Mouse (Mus musculus) A20 (cell line): Measurements from ENCODE around the gene Ormdl1.
"Not testable (repeated sequence)": the region's sequence is repeated elsewhere in the genome, so short reads cannot be mapped to it uniquely, and the experiment has no call there.

Experiments
- DNase-seq: peaks from one replicate; pipeline ENCODE4 v3.0.0-alpha.2; 2011; ENCODE audit warnings: low read depth, low spot score

Gene Ormdl1

DNA sequence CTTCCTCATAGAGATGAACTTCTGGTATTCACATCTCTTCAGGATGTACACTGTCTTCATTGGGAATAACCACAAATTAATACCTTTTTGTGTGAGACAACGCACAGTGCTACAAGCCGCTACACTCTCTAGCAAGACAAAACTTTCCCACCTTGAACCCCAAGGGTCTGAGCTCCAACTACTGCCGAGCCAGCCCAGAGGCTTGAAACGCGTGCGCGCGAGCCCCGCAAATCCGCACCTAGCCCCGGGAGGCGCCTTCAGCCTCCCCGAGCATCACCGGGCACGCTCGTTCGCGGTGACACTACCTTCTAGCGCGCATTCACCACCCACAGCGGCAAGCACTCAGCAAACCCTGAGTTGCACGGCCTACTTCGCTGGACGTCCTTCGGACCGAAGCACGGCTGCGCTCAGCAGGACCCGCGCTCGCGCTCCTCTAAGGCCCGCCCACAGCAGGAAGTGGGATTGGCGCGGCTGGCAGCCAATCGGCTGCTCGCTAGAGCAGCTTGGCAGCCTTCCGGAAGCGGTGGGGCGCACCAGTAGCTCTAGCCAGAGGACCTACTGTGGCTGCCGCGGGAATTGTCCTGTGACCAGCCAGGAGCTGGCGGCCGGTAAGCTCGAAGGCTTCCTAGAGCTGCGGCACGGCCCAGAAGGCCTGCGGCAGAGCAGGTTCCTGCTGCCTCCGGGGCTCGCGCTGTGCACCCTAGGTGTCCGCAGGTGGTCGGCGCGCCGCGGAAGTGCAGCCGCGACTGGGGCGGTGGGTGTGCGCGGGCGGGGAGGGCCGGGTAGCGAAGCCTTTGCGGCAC lies at the start of gene Ormdl1, which contains the start of the genes Pms1 and Gm28778:
Gene Ormdl1 (plus strand): TSS at position 515 of the 803 bp plus-strand sequence.
Gene Pms1 (minus strand): TSS at position 438 of the 803 bp plus-strand sequence.
Gene Gm28778 (plus strand): TSS at position 531 of the 803 bp plus-strand sequence.
- peak; percentile 97 for DNase-seq

DNA sequence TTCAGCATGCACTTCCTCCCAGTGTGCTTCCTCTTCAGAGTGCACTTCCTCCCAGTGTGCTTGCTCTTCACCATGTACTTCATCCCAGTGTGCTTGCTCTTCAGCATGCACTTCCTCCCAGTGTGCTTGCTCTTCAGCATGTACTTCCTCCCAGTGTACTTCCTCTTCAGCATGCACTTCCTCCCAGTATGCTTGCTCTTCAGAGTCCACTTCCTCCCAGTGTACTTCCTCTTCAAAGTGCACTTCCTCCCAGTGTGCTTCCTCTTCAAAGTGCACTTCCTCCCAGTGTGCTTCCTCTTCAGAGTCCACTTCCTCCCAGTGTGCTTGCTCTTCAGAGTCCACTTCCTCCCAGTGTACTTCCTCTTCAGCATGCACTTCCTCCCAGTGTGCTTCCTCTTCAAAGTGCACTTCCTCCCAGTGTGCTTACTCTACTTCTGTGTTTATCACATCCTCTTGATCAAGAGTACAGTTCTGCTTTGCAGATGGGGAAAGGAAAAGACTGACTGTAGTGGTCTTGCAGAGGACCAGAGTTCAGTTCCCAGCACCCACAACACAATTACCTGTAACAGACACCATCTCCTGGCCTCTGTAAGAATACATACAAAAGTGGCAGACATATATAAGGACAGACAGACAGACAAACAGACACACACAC lies 31.8 kb upstream of the Ormdl1 start:
- DNase-seq: peak; percentile 40

DNA sequence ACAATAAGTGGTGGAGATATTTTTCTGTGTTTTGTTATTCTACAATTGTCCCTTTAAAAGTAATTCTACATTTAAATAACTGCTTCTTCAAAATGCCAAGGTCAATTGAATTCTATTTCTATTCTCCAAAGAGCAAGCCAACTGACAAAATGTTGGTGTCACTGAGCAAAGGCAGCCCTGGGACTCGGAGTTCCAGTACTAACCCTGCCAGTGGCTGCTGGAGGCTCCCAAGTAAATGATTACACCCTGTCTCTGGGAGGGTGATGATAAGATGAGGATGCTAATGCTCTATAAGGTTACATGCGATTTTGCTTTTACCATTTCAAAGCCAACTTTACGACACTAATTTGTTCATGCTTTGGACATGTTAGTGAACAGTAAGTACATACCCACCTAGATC lies 27.0 kb upstream of the Ormdl1 start:
- DNase-seq: no peak

DNA sequence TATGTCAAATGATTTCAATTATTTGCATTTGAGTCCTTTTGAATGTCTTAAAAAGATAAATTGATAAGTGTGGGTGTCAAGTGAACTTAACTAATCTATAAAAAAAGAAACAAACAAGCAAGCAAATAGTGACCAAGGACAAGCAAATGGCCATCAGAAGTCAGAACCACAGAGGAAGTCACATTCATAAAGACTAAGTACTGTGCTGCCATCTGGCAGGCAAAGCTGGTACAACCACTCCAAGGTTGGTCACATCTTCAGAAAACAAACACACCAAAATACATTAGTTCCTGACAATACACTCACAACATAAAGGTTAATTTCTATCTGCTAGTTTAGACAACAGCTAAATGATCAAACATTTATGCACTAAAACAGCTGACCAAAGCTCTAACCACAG lies 24.2 kb upstream of the Ormdl1 start:
- DNase-seq: peak; percentile 30

DNA sequence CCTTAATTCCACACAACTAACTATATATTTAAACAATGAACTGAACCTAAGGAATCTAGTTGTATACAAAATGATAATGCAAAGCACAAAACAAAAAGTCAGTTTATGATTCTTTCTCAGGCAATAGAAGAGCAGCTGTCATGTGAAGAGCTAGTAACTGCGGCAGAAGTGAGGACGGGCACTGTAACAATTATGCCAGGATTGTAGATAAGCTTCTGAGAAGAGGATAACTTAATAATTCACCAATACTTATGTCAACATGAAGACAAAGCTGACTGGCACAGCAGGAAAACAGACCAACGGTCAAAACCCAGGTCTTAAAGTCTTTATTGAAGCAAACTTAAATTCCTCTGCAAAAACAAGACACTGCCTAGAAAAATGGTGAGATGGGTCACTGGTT lies 5.7 kb upstream of the Ormdl1 start:
- no peak for DNase-seq

DNA sequence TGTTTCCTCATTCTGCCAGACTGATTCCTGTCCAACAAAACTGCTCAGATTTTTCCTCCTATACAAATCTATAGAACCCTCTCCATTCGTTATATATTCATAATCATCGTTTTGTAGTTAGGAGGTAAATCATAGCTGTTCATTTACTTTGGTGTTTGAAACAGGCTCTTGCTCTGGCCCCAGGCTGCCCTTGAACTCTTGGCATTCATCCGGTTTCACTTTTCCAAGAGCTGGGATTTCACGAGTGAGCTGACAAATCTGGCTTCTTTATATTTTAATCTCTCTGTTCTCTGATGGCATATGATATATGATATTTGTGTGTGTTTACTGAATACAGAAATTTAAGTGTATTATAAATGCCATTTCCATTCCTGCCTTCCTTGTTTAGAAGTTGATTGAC lies 3.6 kb downstream of the Ormdl1 start:
- no peak for DNase-seq

DNA sequence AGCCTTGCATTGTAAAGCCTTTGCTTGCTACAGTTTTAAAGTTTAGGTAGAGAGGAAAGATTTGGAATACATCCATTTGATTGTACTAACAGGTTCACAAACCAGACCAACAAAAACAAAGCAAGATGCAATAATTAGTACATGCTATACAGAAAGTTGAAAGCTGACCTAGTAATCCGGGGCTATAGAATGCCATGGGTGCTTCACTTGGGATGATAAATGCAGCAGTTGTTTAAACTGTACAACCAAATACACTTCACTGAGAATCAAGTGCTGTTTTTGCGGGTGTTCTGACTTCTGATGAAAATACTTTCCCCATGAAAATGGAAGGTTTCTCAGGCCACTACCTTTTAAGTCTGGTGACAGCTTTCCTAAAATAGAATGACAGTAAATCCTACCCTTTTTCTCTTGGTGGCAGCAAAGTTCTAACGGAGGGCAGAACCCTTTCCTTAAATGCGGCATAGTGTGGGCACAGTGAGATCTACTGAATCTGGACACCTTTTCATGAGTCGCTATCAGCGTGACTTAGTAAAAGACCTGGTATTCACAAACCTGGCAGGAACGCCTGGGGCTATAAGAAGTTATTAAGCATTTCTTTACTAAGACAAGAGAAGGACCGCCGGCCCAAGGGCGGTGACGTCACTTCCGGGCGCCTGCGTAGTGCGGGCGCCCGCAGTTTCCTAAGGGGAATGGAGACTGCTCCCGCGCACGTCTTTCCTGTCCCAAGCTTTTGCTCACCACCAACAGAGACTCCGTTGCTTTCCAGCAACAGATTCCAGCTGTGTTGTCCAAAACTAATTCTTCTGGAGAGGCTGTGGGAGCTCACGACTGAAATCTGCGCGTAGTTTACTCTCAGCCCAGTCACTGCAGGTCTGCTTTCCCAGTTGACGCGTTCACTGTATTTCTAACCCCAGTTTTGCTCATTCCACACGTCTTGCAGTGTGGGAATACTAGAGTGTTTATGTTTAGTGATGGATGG lies 16.4 kb downstream of the Ormdl1 start, which contains the start of gene Osgepl1:
Gene Osgepl1 (plus strand): TSS at position 636 of the 979 bp plus-strand sequence.
- DNase-seq: peak; percentile 92

DNA sequence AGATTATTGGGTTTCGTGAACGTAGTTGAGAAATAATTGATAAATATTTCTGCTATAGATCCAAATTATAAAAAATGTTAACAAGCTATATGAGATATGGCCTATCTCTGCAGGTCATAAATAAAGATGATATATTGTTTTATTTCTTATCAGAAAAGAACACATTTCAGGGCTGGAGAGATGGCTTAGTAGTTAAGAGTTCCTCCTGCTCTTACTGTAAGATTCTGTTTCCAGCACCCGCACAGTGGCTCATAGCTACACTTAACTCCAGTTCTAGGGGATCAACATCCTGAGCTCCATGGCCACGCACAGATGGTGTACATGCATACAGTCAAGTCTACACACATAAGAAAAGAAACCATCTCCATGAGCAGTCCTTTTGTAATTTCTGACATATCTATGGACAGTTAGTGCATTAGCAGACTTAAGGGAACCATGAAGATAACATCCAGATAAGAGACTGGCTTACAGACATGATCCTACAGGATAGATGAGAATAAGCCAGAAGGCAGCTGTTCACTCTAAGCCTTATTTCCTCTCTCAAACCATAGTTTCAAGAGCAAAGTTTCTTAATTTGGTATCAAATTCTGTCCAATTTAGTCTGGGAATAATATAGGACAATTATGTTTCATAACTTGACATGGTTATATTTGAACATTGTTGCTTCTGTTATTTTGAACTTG lies 24.9 kb downstream of the Ormdl1 start:
- no peak for DNase-seq

DNA sequence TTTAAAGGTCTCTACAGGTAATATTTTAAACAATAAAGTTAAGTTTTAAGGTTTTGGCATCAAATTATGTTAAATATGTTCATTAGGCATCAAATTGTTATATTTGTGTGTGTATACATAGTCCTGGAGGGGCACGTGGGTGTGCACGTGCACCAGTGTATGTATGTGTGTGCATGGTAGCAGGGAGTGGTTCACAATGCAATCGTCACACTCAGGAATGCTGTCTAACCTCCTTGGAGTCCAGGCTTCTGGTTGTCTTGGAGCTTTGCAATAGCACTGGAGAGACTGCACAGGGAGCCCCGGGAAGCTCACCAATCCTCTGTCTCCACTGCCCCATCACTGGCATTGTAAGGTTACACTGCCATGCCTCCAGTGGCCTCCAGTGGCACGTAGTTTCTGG lies 26.4 kb downstream of the Ormdl1 start:
- DNase-seq: no peak

DNA sequence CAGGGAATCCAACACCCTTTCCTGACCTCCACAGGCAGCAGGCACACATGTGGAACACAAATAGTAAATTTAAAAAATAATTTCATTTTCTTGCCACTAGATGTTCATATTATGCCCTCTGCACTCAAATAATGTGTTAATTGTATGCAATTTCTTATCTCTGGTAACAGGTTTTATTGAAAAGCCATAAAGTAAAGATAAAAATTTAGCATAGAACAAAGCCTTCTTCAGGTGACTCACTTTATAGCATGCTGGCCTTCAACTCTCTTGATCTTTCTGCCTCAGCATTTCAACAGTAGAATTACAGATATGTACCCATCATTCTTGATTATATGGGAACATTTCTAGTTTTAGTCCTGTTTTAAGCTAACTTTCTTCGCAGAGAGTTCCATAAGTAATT lies 27.4 kb downstream of the Ormdl1 start:
- DNase-seq: no peak

DNA sequence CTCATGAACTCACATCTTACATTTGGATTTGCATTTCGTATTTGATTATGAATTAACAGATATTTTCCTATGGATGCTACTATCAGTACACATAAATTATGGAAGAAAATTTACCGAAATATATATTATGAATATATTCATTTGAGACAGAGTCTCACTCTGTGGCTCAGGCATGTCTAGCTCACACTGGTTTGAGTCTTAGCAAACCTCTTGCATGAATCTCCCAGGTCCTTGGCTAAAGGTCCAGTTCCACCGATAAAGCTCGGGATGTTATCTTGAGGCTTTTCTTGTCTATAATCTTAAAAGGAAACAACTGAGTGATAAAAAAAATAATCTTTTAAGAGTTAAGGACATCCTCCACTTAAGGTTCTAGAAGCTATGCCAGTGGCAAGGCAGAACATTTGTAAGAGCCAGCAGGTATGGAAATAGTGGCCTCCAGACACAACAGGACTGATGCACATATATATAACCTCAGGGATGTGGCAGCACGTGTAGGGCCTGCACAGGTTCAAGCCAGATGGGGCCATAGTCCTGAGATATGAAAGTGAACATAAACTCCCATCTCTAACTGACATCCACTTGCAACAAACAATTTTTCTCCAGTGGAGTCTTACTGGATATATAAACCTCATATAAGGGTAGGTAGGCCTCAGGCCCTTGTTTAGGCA lies 28.1 kb downstream of the Ormdl1 start:
- DNase-seq: no peak

DNA sequence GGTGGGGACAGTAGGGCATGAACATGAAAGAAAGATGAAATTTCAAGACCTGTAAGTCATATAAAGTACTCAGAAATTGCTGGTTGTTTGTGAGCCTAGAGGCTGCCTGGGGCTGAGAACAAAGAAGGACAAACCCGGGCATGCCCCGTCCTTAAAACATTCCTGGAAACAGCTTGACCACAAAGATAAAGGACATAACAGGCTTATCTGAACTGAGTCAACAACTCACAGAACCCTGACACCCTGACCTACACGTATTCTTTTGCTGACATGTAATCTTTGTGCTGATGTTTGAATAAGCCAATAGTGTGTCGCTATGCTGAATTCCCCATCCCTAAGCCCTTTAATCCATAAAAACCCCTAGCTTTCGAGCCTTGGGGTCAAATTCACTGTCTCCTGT lies 36.6 kb downstream of the Ormdl1 start:
- not testable (repeated sequence) for DNase-seq

DNA sequence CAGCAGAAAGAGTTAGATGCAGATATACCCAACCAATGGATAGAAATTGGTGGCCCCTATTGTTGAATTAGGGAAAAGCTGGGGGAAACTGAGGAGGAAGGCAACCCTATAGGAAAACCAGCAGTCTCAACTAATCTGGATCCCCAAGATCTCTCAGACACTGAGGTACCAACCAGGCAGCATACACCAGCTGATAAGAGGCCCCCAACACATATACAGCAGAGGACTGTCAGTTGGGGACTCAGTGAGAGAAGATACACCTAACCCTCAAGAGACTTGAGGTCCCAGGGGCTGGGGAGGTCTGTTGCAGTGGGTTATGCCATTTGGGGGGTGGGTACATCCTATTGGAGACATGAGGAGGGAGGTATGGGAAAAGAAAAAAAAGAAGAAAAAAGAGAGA lies 38.6 kb downstream of the Ormdl1 start:
- DNase-seq: no peak

DNA sequence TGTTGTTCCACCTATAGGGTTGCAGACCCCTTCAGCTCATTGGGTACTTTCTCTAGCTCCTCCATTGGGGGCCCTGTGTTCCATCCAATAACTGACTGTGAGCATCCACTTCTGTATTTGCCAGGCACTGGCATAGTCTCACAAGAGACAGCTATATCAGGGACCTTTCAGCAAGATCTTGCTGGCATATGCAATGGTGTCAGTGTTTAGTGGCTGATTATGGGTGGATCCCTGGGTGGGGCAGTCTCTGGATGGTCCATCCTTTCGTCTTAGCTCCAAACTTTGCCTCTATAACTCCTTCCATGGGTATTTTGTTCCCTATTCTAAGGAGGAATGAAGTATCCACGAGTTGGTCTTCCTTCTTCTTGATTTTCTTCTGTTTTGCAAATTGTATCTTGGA lies 40.5 kb downstream of the Ormdl1 start:
- DNase-seq: not testable (repeated sequence)

DNA sequence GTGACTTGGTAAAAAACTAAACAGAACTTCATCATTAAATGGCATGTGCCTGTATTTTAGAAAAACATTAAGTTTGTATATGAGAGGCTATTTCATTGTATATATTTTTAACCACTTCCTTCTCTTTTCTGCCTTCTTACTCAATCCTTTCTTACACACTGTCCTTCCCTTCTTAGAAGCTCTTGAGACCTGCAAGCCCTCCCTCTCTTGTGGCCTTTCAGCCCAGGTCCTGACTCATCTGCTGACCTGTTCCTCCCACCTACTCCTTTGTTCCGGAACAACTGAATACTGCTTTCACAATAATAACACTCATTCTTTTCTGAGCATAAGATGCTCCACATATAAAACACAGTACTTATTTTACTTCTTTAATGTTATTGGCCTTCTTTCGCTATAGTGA lies 44.2 kb downstream of the Ormdl1 start:
- DNase-seq: no peak

DNA sequence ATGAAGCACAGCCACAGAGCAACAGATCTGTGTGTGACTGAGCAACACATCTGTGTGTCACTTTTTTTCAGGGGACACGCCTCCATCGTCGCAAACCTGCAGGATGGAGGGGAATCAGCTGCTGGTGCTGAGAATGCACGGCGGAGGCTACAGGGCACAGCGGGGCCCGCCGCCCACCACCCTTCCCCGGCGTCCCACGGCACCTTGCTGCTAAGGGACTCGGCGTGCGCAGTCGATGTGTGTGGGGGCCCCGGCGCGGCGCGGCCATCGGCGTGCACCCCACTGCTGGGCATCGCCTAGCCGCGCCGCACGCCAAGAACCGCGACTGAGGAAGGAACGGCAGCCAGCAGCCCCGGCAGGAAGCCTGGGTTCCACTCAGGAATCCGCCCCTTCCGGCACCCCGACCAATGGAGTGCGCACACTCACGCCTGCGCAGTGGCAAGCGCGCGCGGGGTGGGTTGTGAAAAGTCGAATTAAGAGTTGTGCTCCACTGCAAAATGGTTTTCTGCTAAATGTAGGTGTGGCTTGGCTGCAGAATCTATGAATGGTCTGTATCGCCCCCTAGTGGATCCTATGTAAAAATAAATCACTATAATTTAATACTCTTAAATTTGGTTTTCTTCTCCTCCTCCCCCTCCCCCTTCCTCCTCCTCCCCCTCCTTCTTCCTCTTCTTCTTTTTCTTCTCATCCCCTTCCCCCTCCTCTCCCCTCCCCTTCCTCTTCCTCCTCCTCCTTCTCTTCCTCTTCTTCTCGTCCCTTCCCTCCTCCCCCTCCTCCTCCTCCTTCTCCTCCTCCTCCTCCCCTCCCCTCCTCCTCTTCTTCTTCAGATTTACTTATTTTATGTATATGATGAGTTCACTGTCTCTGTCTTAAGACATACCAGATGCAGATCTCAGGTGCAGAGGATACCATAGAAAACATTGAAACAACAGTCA lies 55.7 kb downstream of the Ormdl1 start, which contains the start of the genes Asdurf, Gm28551 and Asnsd1:
Gene Asdurf (minus strand): TSS at position 293 of the 935 bp plus-strand sequence.
Gene Gm28551 (minus strand): TSS at position 341 of the 935 bp plus-strand sequence.
Gene Asnsd1 (minus strand): TSS at position 426 of the 935 bp plus-strand sequence.
- DNase-seq: peak; percentile 97

DNA sequence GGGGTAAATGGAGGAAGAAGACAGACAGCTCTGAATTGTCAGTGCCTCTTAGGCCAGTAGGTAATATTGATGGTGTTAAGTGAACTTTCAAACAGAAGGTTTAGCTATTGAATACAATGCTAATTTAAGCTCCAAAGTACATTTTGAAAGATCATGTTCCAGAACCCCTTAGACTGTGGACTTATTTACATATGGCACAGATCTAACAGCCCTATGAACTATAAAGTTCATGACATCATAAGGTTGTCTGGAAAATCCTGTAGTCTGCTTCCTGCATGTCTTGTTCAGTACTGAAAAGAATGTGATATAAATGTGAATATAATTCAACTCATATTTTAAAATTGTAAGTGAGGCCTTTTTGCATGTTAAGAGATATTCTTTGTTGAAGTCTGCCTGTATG lies 62.1 kb downstream of the Ormdl1 start:
- DNase-seq: no peak
